Mouse (Mus musculus) heart, postnatal 14 days (tissue): Measurements from ENCODE around the gene Iqschfp. TPM values are rescaled to one million over a fixed set of nuclear protein-coding genes. Genes with fewer than 3 reads are reported as not detected.

Experiments used
- DNase-seq, 2 experiments: peaks; one replicate each; pipeline ENCODE4 v3.0.0; 2021 to 2022
- intact Hi-C: fragments of 180-260 bp; cut with DNase I; formaldehyde crosslinking; loops from one replicate; pipeline ENCODE4 v1.15.1; 2025
- total RNA-seq, 2 experiments: library from RNA; stranded (reverse); gene quantifications; 2 replicates each; pipeline ENCODE4 v1.2.3; 2021

Gene Iqschfp
- total RNA-seq, 2 experiments from 2014 or later: not detected

- no peak for DNase-seq
- intact Hi-C loops: no loop called here
These were observed 663.1 kb downstream of the Iqschfp start for GRCm38 (mm10) chr3:68555087-68555662.

DNA sequence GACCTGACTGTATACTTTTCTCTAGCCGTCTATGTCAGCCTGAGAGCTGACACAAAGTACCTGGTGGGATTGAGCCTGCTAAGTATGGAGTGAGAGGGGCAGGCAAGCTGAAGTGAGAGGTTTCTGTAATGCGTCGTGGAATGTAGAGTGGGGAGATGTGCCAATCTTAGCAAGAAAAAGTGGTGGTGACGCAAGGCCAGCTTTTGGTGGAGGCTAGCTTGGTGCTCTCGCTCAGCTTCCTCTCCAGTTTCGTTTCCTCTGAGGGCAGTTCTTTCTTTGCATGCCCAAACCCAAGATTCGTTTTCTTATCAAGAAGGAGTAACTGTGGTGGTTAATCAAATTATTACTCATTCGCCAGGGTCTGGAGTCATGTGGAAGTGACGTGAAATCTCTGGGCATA lies 664.9 kb downstream of the Iqschfp start:
- intact Hi-C loops: no loop called here
- DNase-seq: no peak

- intact Hi-C loops: no loop called here
- DNase-seq: no peak
These were observed 666.7 kb downstream of the Iqschfp start for GRCm38 (mm10) chr3:68558744-68559143.

GRCm38 (mm10) chr3:68560057-68560456 lies 668.0 kb downstream of the Iqschfp start:
- intact Hi-C loops: loop anchor here (5.0 kb wide), 2 partner anchors 47 to 152 kb away; no protein-coding TSS in a partner anchor
- peak; percentile 58 to 78 for DNase-seq

DNA sequence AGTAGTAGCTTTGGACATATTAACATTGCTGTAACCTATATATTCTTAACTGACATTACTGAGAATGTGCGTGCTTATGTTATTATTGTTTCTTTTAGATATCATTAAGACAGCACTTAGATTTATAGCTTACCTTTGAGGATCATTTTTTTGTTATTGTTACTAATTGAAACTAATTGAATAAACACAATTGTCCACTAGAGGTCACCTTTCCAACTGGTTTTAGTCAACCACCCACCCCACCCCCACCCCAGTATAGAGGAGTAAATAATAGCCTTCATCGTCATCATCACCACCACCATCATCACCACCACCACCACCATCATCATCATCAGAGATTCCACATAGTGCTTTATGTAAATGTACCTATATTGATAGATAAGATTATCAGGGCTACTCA lies 670.8 kb downstream of the Iqschfp start:
- no peak for DNase-seq
- intact Hi-C loops: loop anchor here (5.0 kb wide), 2 partner anchors 44 to 149 kb away; no protein-coding TSS in a partner anchor

DNA sequence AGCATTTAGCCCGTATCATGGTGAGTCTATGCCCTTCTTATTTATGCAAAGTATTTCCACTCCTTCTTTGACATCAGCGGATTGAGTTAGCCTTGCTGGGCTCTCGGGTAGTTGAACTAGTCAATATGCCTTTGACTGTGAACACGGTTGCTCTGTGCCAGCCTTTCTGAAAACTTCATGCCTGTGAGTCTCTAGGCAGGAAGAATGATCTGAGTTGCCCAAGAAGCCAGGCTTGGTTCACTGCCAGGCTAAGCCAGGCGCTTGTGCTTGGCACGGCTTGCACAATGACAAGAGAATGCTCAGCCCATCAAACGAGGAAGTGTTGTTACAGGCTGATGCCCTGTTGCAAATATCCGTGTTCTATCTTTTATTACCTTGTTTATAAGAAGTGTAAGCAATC lies 671.9 kb downstream of the Iqschfp start:
- peak; percentile 39 to 62 for DNase-seq
- intact Hi-C loops: loop anchor here (5.0 kb wide), 2 partner anchors 43 to 148 kb away; no protein-coding TSS in a partner anchor

- DNase-seq: no peak
- intact Hi-C loops: loop anchor here (5.0 kb wide), 2 partner anchors 42 to 147 kb away; no protein-coding TSS in a partner anchor
These were observed 673.1 kb downstream of the Iqschfp start for GRCm38 (mm10) chr3:68564978-68565674.

DNA sequence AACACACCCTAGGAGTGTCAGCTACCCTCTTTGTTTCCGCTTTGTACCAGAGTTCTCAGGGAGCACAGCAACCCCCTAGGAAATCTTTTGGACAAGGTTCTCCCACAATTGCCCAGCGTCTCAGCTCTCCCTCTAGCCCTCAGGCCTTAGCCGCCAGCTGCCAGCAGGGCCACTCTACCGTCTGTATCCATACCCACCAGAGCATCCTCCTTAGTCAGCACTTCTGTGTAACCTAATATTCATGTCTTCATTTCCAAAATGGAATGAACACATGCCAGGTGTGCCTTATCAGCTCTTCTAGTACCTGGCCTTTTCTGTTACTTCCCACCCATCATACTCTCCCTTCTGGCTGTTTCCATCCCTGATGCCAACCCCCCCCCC lies 673.6 kb downstream of the Iqschfp start:
- intact Hi-C loops: no loop called here

DNA sequence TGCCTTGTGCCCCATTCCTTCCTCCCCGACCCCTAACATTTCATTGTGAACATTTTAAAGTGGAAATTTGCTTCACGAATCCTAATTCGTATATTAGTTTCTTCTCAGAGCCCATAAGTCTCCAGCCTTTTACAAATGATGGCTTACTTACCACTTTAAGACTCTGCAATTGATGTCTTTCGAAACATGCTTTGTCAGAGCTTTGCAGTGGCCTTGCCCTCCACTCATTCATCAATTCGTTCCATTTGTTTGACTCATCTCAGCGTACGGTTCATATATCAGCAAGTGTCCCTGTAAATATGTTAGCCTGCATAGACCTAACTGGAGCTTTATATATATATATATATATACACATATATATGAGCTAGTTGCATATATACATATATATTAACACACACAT lies 675.5 kb downstream of the Iqschfp start:
- DNase-seq: no peak
- intact Hi-C loops: no loop called here

More for the DNA sequence above, 673.6 kb downstream of the Iqschfp start:
- no peak for DNase-seq

DNA sequence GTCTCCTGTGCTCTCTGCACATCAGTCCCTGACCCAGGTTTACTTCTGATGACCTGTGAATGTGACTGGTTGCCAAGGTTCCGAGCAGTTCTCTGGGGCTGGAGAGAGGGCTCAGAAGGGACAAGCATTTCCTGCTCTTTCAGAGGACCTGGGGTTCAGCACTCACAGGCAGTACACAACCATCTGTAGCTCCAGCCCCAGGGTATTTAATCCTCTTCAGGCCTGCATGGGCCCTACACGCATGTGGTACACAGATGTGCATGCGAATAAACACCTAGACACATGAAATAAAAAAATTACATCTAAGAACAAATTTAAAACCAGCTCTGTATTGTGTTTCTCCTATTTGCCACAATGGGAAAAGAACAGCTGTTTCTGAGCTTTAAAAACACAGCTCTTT lies 676.1 kb downstream of the Iqschfp start:
- intact Hi-C loops: no loop called here
- DNase-seq: no peak

DNA sequence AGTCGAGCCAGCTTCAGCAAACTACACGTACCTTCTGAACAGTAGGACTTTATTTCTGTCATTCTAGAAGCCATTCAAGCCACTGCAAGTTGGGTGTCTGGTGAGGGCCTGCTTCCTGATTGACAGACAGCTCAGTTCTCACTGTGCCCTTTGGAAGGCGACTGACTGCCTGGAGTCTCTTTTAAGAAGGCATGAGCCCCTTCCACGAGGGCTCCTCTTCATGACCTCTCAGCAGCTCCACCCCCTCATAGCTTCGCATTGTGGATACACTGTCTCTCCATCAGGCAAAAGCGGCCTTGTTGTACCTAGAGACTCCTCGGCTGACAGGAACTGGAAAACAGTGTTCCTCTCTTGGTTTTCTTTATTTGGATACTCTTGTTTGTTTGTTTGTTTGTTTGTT lies 676.7 kb downstream of the Iqschfp start:
- intact Hi-C loops: no loop called here
- no peak for DNase-seq

- no peak for DNase-seq
- intact Hi-C loops: no loop called here
These were observed 678.3 kb downstream of the Iqschfp start for GRCm38 (mm10) chr3:68570319-68570718.

DNA sequence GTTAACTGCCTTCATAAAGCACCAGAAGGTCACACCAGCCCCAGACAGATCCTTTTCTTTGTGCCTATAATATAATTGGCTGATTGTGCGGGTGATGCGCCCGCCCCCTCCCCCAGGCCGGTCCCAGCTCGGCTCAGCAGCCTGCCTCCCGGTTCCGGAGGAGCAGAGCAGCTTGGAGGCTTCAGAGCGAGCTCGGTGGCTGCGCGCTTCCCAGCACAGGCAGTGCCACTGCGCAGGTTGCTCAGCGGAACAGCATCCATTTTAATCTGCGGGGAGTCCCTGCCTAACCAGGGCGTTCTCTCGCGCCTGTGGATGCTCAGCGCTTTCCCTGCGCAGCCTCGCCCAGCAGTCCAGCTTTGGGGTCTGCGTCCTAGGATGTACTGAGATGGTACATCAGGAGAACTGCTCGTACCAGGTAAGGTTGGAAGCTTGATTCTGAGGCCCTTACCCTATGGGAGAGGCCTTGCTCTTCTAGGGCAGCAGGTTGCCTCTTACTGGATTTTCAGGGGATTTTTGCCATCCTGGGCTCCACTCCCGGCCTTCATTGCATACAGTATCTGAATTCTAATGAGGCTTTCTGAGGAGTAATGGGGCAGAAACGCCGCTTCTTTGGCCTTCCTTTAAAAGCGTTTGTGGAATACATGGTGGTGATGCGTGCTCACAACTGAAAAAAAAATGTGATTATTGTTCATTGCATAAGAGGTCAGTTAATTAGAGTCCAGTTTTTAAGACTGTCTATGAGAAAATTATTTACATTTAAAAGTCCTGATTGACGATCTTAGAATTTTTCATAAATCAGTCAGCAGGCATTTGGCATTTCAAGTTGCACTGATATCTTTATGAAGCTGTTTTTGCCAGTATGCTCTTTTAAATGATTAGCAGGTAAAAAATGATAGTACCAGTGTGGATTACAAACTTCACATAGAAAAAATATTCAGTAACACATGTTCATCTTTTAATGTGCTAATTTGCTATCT lies 680.5 kb downstream of the Iqschfp start:
- intact Hi-C loops: no loop called here
- peak; percentile 42 to 47 for DNase-seq

DNA sequence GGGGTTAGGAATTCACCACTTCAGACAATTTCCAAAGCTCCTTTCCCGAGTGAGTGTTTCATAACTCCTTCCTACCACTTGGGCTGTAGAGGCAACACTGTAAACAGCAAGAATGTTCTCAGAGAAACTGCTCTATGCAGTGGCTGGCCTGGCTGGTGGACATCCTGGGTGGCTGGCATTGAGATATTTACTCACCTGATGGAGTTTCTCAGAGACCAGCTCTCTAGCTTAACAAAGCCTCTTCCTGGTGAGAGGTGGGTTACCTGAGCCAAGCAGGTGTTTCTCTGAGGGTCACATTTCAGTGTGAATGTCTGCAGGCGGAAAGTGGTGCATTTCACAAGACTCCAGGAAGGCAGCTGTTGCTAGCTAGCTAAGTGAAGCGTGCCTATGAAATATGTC lies 681.2 kb downstream of the Iqschfp start:
- DNase-seq: no peak
- intact Hi-C loops: no loop called here

DNA sequence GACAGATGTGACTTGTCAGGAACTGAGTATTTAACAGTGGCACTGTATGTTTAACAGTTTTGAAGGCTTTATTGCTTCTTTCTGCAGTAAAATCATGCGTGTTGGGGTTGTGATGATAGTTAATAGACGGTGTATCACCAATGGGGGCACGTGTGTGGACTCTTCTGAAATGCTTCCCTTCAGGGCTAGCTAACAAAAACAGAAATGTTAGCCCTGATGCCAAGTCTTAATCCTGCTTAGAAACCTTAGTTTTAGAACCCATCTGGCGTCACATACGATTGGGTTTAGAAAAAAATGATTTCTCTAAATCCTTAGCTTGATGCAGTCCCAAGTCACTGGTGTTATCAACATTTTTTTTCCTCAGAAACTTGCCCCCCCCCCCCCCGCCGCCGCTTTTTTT lies 682.1 kb downstream of the Iqschfp start:
- no peak for DNase-seq
- intact Hi-C loops: no loop called here

DNA sequence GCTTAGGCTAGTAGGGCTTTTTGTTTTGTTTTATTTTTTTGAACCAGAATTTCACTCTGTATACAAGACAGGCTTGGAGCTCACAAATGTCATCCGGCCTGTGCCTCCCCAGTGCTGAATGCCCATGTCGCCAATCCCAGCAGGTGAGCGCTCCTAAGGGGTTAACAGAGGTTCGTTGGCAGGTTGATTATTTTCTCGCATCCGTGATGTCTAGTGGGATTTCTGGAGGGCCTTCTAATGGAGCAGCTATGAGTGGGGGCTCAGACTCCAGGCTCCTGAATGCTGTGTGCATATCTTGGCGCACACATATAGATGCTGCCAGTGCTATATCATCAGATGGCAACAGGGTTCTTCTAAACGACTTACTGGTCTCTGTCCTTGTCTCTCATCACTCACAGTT lies 682.5 kb downstream of the Iqschfp start:
- intact Hi-C loops: no loop called here
- DNase-seq: no peak

GRCm38 (mm10) chr3:68575636-68576340 lies 683.8 kb downstream of the Iqschfp start:
- intact Hi-C loops: no loop called here
- DNase-seq: no peak

- intact Hi-C loops: no loop called here
- peak in 1 of 2 experiments; percentile 16 for DNase-seq
These were observed 684.4 kb downstream of the Iqschfp start for GRCm38 (mm10) chr3:68576431-68576830.

GRCm38 (mm10) chr3:68576948-68577347 lies 684.9 kb downstream of the Iqschfp start:
- DNase-seq: no peak
- intact Hi-C loops: no loop called here

DNA sequence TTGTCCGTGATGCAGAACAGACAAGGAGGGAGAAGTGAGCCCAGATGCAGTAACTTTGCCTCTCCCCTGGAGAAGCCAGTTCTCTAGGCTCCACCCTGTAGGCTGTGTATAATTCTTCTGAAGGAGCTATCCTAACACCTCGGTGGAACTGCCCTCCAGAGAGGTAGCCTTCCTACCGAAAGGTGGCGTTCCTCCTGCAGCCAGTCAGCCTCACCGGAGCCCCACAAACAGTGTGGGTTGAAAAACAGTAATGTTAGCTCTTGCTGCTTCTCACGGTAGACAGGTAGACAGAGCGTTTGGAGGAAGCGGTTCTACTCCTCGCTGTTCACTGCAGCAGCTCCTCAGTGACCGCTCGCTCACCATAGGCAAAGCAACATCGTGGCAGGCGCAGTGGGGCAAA lies 689.6 kb downstream of the Iqschfp start:
- no peak for DNase-seq
- intact Hi-C loops: loop anchor here (5.0 kb wide), 1 partner anchor 36 kb away; no protein-coding TSS in a partner anchor
